9 mouse cellular contexts compared by ENCODE assay signal in the genomic region with DNA sequence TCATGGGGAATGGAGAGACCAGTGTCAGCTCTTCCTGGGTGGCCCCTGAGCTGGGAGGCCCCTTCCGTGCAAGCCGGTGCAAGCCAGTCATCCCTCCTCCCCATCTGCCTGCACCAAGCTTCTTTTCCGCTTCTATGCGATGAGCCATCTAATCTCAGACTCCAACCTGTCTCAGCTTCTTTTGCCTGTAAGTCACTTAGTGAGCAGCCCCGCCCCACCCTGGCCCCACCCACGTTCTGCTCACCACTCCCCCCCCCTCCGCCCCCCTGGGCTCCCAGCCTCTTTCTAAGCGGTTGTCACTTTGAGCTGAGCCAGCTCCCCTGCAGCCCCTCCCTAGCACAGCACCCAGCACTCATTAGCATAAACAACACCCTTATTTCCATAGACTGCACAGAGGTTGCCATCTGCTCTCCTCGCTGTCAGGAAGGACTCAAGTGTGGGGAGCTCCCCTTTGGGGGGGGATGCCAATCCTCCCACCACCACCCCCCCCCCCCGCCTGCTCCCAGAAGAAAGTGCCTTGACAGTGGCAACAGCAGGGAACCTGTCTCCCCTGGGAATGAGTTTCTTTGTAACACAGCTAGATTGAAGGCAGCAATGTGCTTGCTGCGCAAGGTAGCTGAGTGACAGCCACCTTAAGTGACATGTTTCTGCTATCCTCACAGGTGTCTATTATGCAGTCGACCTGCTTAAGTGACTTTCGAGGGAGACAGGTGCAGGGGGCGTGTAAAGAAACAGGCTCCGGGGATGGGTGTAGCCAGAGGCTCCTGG.
A peak's percentile ranks its signal among the peaks of the same experiment; 100 is the strongest.
DNase-seq lines count a peak whose midpoint lies in the region; ATAC-seq lines count a peak whose summit lies in the region.
"Had no signal": no experiment of that assay in that cellular context is flagged by ENCODE, and none has a peak within 500 bp of the region (broad histone marks: within the 10 kb centered on the region; RNA-seq: fewer than 3 reads in every experiment).

No protein-coding gene starts in this region.

- peak; percentile 71 for ATAC-seq in embryonic facial prominence, embryonic 15.5 days (ENCODE audit: insufficient number of reproducible peaks, low FRiP score, low TSS enrichment, low read depth)
- no peak for ATAC-seq in megakaryocyte-erythroid progenitor cell, adult 5-6 weeks (replicated peaks; ENCODE audit: low FRiP score, low TSS enrichment, poor library complexity, severe bottlenecking)

- WGBS in embryonic facial prominence, embryonic 15.5 days: 8% methylated on average over 15 of the region's 15 CpGs

- no peak overlapping the region for H3K9ac ChIP-seq in embryonic facial prominence, embryonic 15.5 days

- H3K4me1 ChIP-seq in embryonic facial prominence, embryonic 15.5 days: 0 out of 2 replicates have a peak, but pooled peaks cover 5% of the 10 kb centered on the region

- H3K4me3 ChIP-seq in embryonic facial prominence, embryonic 15.5 days (replicated peaks): no peak overlapping the region

- H3K4me2 ChIP-seq in embryonic facial prominence, embryonic 15.5 days (replicated peaks): no peak overlapping the region

- DNase-seq in kidney, postnatal 4 days: peak; percentile 26 to 46
- no peak for DNase-seq in kidney, postnatal 25 days
- DNase-seq in left cerebral cortex, adult 9 months (ENCODE audit: low spot score in 2 of 2): peak; percentile 58 to 74
- DNase-seq in right cerebral cortex, postnatal 25 days: peak; percentile 64
- DNase-seq in cerebellum, adult 9-10 months: no peak
- DNase-seq in urinary bladder, postnatal 25 days (ENCODE audit: low spot score): no peak
- DNase-seq: cerebellum, adult 11 months had no signal

- H3K27me3 ChIP-seq in embryonic facial prominence, embryonic 15.5 days: peaks cover 4% of the 10 kb centered on the region; the same call in 1 of the 2 replicates

- no peak overlapping the region for H3K27ac ChIP-seq in embryonic facial prominence, embryonic 15.5 days (replicated peaks)

- H3K36me3 ChIP-seq in embryonic facial prominence, embryonic 15.5 days: no peaks in the 10 kb centered on the region

- no peaks in the 10 kb centered on the region for H3K9me3 ChIP-seq in embryonic facial prominence, embryonic 15.5 days (replicated peaks)

Comparison
In these comparisons a context has a peak if more than half of its experiments do, and no peak if none do; other contexts are left out.
1. DNase-seq: peak in kidney, postnatal 4 days (2 of 2), left cerebral cortex, adult 9 months (2 of 2) and right cerebral cortex, postnatal 25 days (single experiment); none in kidney, postnatal 25 days (0 of 2), cerebellum, adult 9-10 months (single experiment) and urinary bladder, postnatal 25 days (single experiment).